Mouse (Mus musculus): ENCODE measurements around the gene Vrk2.

GRCm38 (mm10) chr11:26592395-26593053 is 1.3 kb downstream of the Vrk2 start:
- TF ChIP-seq POLR2A (IDR thresholded peaks at IDR 0.05; ENCODE audit: low read depth, low read length) = no peak
- no peak for TF ChIP-seq CTCF (IDR thresholded peaks at IDR 0.05; ENCODE audit: extremely low read depth, insufficient read length, insufficient replicate concordance, low read depth, low read length)

All from small intestine, adult 2 months (tissue).